Mouse (Mus musculus) right cerebral cortex, adult 18-20 months (tissue): ENCODE results near the gene Ovol3.
A peak's percentile ranks its signal among the peaks of the same experiment; 100 is the strongest.
"Not testable (repeated sequence)": the region's sequence is repeated elsewhere in the genome, so short reads cannot be mapped to it uniquely, and the experiment has no call there.

Source experiments
- DNase-seq: peaks from one replicate; pipeline ENCODE4 v3.0.0; 2022; ENCODE audit warnings: mixed read lengths

Ovol3 gene

DNA sequence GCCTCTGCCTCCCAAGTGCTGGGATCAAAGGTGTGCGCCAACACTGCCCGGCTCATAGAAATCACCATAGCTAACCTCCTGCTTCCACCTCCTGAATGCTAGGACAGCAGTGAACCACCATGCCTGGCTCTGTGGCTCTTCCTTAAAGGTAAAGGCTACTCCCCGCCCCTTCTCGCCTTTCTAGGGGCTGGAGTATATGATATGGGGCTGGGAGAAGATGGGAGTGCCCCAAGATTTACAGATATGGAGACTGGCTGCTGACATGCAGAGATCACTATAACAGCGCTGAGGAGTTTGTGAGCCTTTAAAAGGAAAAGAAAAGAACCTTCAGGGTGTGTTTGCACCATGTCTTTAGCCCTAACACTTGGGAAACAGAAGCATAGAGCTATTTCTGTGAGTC is 13.3 kb downstream of the Ovol3 start:
- no peak for DNase-seq

DNA sequence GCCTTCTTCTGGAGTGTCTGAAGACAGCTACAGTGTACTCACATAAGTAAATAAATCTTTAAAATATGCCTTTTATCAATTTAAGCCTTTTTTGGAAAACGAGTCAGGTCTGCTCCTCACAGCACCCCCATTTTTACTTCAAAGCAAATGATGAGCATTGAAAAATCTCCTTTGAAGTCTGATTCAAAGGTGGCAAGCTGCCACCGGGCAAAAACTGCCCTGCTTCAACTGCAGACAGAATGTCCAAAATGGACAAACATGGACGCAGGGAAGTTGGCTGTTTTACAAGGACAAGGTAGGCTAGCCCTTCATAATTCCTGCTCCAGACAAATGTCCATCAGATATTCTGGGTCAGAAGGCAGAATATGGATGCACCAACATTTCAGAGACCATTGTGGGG is 14.1 kb downstream of the Ovol3 start:
- DNase-seq: no peak

DNA sequence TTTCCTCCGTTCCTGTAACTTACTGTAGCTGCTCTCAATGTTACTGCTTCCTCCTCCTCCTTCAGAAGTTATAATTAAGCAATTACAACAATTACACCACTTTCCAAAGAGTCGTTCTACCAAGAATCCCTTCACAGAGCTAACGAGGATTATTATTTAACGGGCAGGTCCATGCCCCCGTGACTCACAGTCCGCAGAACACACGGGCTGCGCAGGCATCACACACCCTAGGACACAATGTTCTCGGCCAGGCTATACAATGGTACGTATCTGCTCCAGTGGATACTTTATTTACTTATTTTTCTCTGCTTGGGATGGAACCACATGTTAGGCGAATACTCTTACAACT is 15.5 kb downstream of the Ovol3 start:
- DNase-seq: no peak

DNA sequence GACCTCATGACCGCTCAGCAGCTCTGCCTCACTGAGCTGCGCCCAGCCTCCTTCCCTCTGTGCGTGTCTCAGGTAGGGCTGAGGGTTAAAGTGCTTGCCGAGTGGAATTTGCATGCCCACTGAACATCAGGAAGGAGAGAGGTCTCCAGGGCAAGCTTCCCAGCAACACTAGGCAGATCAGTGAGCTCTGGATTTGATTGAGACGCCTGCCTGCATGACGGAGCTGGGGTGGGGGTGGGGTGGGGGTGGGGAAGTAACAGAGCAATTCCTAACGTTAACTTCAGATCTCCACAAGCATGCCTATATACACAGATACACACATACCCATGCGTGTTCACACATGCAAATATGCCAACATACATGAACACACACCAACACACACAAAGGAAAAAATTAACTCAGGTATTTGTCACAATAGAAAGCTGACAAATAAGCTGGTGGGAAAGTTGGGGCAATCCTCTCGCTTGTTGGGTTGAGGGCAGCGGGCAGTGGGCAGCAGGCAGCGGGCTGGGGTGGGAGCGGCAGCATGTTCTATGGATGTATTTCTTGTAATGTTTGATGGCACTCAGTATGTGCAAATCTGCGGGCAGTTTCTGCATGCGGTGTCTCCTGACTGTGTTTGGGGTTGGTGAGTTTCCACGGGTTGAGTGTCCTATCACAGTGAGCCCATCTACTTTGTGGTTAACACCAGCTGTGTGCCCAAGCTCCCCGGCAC is 16.1 kb downstream of the Ovol3 start:
- no peak for DNase-seq

DNA sequence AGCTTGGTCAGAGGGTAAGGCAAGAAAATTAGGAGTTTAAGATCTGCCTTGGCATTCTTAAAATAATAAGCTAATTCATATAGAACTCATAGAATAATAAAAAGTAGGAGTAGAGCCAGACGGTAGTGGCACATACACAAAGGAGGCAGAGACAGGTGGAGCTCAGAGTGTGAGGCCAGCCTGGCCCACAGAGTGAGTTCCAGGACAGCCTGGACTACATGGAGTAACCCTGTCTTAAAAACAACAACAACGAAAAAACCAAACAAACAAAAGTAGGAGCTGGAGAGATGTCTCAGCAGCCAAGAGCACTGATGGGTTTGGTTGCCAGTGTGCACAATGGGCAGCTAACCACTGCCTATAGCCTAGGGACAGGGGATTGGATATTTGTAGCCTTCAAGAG is 18.2 kb downstream of the Ovol3 start:
- DNase-seq: no peak

DNA sequence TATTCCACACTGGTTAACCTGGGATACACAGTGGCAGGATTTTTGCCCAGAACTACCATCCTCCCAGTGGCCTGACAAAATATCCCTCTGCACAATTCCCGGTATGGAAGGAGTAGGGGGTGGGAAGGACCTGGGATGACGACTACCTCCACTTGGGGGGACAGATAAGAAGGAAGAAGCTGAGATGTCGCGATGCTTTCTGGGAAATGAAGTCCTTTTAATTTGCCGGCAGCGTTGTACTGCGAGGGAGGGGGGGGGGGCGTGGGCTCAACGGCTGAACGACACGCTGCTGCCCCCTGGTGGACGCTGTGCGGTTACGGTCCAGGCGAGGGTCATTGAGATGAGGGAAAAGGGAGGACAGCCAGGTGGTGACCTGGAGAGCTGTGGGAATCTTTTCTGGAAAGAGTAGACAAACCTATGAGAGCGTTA is 18.8 kb downstream of the Ovol3 start:
- DNase-seq: peak; percentile 83

DNA sequence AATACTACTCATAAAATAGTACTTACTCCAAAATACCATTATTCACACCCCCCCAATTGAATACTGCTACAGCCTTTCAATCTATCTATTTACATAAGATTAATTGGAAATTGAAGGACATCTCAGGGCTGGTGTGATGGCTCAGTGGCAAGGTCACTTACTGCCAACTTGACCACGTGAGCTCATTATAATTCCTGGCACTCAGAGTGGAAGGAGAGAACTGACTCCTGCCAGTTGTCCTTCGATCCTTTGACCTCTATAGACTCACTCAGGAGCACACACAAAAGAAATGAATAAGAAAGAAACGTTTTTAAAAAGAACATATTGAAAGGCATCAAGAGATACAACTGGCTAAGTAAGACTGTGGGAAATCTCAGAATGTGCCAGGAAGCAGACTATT is 19.6 kb downstream of the Ovol3 start:
- DNase-seq: no peak

DNA sequence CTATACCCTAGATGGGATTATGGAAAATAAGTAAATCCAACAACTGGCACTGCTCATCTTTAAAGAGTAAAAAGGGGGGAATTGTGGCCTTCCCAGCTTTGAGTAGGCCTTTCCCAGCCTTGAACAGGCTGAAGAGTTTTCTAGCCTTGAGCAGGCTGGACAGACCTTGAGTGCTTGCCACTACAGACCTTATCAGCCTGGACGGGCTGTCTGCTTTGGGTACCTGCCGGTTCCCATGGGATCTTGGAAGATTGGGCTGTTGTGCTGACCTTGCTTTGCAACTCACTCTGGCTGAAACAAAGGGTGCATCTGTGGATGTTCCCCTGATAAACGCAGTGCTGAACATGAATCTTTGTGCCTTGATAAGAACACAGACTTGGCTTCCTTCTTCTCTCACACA is 21.6 kb downstream of the Ovol3 start:
- no peak for DNase-seq

DNA sequence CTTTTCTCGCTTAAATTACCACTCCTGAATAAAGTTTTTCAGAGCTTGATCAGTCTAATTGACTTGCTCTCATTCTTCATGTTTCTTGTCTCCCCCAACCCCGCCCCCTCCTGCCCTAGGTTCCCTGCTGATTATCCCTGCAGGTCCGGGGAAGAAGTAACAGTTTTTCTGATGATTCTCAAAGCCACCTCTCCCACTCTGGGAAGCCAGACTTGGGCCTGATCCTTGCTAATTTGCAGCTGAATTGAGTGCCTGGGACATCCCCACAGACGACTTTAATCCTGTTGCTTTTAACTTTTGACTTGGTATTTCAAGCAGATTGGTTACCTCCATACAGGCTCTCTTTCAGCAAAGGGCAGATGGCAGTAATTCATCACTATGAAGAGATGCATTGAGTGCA is 24.5 kb downstream of the Ovol3 start:
- no peak for DNase-seq

DNA sequence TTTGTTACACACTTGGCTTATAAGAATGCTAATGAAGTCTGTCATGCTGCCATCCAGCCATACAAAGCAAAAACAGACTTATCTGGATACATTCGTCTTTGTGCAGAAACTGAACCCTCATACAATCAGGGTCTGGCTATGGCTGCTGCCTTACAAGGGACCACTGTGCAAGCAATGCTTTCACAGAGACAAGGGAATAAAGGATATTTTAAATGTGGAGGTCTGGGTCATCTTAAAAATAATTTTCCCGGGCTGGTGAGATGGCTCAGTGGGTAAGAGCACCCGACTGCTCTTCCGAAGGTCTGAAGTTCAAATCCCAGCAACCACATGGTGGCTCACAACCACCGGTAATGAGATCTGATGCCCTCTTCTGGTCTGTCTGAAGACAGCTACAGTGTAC is 29.2 kb downstream of the Ovol3 start:
- DNase-seq: not testable (repeated sequence)

DNA sequence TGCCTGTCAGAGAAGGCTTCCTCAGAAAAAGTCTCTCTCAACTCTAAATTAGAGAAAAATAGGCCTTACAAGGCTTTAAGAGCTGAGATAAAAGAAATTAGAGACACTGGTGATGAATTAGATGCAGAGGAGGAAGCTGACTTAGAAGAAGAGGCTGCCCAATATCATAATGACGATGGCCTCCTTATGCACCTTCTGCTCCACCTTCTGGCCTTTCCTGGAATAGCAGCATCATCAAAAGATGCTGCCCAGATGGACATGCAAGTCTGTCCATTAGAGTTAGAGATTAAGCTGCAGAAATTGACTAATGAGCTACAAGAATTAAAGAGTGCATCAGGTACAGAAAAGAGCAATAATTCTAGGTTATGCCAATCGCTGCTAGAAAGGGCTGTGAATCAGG is 30.1 kb downstream of the Ovol3 start:
- DNase-seq: no peak

DNA sequence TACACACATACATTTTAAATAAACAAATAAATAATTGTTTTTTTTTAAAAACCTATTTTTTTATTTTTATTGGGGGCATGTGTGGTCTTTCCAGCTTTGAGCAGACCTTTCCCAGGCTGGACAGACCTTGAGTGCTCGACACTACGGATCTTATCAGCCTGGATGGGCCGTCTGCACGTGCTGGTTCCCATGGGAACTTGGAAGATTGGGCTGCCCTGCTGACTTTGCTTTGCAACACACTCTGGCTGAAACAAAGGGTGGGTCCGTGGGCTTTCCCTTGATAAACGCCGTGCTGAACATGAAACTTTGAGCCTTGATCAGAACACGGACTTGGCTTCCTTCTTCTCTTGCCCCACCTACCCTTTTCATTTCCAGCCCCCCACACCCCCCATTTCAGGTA is 31.1 kb downstream of the Ovol3 start:
- no peak for DNase-seq

DNA sequence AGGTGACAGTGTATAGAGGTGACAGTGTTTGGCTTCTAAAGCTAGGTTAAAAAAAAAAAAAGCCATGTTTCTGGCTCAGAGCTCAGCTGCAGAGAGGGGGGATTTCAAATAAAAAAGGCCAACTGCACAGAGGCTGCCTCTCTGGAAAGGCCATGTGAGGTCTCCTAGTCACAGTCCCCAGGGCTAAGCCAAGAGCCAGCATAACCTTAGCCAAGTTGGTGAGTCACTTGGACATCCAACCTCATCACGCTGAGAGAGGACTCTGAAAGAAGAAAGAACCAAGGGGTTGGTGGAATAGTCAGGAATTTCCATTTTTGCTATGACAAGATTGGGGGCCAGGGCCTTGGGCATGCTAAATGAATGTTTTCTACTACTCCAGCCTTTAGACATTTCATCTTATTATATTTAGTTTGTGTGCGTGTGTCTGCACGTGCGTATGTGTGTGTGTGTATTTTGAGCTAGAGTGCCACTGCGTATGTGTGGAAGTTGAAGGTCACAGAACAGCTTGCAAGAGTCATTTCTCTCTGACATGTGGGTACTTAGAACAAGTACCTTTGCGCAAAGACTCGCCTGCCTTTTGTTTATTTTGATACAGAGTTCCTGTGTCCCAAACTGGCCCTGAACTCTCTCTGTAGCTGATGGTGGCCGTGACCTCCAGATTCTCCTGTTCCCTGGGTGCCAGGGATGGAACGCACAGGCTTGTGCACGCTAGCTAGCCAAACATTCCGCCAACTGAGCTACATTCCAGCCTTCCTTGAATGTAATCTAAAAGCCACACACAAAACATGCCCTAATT is 32.4 kb downstream of the Ovol3 start:
- DNase-seq: no peak

DNA sequence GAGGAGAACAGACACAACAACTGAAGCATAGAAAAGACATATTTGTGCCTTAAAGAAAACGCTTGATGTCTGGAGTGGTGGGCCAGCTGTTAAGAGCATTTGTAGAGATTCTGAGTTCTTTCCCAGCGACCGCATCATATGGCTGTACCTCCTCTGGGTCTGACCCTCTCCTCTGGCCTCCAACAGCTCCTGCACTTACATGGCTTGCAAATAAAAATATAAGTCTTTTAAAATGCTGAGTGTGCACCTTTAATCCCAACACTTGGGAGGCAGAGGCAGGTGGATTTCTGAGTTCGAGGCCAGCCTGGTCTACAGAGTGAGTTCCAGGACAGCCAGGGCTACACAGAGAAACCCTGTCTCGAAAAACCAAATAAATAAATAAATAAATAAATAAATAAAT is 34.9 kb downstream of the Ovol3 start:
- not testable (repeated sequence) for DNase-seq

DNA sequence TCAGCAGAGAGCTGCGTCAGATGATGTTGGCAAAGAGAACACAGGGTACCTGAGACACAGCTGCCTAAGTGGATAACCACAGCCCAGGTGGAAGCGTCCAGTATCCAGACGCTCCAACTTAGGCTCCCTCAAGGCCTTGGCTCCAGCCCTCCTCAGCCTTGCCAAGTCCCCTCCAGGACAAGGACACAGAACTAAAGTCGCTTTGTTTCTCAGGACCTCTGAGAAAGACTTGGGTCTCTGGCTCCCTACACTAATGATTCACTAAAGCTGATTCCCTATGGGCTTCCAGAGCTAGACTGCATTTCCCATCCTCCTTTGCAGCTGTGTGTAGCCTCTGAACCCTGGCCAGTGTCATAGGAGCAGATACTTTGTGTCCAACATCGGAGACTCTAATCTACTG is 35.3 kb downstream of the Ovol3 start:
- DNase-seq: no peak

DNA sequence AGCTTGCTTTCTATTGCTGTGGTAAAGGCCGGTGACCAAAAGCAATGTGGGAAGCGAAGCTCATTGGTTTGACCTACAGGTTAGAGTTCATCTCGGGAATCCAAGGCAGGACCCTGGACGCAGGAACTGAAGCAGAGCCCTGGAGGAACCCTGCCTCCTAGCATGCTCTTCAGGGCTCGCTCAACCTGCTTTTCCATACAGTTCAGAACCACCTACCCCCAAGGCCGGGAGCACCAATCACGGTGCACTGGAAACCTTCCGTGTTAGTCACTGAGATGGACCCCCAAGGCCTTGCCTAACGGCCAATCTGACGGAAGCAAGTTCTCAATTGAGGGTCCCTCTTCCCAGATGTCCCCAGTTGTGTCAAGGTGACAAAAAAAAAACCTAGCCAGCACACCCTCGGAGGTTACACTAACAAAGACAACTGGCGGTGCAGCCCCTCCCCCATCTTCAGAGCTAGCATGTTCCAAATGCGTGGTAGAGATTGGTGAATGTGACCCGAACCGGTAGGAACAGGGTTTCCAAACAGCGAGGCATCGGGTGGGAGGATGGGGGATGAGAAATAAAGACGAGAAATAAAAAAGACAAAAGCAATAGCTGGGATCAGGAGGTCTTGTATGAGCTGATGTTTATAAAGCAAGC is 35.9 kb downstream of the Ovol3 start:
- DNase-seq: no peak

DNA sequence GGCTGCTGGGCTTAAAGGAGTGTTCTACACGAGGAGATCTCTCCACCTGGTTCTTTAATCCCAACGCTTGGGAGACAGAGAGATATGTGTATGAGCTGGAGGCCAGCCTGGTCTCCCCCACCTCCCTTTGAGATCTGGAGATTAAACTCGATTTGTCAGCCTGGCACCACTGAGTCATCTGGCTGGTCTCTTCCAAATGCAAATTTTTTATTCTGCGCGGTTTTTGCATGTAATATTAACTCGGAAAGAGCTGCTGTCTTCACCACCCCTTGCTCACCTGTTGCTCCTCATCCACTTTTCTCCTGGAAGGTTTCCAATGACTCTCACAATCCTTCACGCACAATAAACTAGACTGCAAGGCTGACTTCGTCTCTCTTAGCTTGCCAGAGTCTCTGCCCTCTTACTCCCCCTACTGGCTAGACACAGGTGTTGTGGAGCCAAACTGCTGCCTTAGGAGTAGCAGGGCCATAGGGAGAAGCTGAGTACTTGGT is 37.0 kb downstream of the Ovol3 start, which contains the start of gene Capns1:
Capns1 (minus strand) TSS at position 331 of the 491 bp plus-strand sequence.
- DNase-seq: peak; percentile 55

DNA sequence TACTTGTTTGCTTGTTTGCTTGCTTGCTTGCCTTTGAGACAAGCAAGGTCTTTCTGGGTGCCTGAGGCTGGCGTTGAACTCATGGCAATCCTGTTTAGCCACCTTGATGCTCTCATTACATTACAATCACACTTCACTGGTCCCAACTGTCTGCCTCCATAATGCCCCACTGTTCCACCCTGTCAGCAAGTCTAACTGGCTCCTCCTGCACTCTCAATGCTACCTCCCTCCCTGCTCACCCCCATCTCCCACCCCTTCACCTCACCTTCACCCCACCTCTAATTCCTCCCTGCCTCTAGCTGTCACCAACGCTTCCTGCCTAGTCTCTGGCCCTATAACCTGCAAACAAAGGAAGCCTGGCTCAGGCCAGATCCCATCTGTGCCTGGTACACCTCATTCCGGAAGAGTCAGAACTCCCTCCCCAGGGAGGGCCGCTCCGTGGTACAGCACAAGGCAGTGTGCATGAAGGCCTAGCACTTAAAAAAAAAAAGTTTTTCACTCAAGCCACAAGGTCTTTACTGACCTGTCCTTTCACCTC is 37.9 kb downstream of the Ovol3 start:
- no peak for DNase-seq

DNA sequence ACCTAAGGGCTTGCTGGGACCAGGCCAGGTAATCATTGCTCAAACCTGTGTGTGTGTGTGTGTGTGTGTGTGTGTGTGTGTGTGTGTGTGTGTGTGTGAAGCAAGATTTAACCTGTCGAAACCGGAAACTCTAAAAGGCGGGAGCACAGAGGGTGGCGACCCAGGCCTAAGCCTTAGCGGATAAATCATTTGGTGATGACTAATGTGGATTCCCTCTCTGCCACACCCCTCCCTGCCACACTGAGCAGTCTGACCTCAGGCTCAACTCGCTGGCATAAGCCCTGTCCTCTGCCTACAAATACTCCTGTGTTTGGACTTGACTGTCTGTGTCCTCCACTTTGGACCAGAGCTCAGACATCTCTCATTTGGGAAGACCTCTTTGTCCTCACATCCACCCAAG is 39.4 kb downstream of the Ovol3 start:
- DNase-seq: no peak

DNA sequence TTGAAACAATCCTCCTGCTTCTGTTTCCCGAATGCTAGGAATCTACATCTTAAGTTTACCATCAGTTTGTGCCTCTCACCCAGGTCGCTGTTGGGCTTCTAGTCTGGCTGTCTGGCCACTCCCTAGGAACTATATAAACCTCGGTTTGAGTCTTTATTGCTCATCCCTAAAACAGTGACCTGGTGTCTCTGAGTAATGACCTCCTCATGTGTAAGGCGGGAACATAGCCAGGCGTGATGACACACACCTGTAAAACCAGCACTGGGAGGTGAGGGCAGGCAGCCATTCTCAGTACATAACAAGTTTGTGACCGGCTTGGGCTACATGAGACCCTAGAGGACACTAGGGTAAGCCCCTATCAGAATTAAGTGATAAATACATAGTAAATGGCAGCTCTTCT is 40.1 kb downstream of the Ovol3 start:
- no peak for DNase-seq

DNA sequence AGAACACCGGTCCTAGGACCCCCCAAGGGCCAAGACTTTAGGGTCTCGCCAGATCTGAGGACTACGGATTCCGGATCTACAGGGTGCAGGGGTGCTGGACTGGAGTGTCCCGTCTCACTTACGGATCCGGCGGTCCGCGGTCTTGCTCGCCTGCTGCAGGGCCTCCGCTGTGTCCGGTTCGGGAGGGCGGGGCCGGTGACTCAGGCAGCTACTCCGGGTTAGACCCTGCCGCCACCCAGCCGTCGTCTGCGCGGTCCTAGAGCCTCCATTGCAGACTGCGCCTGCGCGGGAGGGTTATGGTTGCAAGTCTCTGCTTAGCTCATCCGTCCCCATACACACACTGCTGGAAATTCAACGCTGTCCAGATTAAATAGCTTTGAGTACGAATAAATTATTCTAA is 40.6 kb downstream of the Ovol3 start:
- peak; percentile 97 for DNase-seq

DNA sequence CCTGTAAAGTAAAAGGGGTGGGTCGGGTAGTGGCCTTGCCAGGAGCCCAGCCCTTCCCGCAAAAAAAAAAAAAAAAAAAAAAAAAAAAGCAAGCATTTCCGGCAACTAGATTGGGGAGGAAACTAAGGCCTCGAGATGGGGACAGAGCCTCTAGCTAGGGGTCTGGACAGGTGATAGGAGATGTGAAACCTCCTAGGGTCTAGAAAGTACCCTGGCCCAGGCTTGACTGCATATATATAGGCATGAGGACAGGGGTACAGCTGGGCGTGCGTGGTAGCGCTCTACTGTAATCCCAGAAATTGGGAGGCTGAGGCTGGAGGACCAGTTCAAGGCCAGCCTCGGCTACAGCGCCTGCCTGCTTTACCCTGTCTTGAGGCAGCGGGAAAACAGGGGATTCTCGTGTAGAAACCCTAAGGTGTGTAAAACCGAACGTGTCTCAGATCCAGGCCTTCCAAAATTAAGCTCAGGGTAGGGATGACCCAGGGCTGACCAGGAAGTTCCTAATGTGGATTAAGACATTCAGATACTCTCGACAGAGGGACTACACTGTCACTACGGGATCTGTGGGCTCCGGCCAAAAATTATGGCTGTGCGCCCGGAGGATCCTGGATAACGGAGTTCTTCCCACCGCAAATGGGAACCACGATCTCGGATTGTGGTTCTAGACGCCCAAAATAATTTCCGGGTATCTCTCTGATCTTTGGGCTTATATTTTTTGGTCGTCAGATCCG is 41.3 kb downstream of the Ovol3 start:
- no peak for DNase-seq

DNA sequence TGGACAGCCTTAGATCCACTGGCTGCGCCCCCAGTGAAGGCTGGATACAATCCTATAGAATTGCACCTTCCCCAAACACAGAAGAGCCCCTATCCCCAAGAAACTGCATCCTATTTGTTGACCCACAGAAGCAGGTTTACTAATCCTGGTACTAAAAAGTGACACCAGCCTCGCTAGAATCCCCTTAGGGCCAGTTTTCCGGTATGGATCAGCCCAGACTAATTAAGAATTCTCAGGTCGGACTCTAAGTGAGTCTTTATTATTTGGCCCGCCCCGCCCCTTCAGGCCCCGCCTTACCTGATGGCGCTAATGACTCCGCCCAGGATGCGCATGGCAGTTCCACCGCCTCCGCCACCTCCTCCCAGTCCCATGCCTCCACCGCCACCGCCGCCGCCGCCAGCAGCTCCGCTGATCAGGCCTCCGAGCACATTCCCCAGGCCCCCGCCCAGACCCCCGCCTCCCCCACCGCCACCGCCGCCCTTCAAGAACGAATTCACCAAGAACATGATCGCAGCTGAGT is 41.9 kb downstream of the Ovol3 start:
- peak; percentile 72 for DNase-seq
